Mouse (Mus musculus) intestine, embryonic 16.5 days (tissue): ENCODE data around the gene Klk1b16. TPM values are rescaled to one million over a fixed set of nuclear protein-coding genes. Genes with fewer than 3 reads are reported as not detected.
"Not testable (repeated sequence)": the region's sequence is repeated elsewhere in the genome, so short reads cannot be mapped to it uniquely, and the experiment has no call there.

Source experiments
- ATAC-seq: fragments of 200-750 bp; cut with Nextera tagmentation; 2 replicates; pipeline ENCODE4 v1.8.0; 2017; ENCODE audit warnings: moderate TSS enrichment, moderate library complexity
- H3K27ac ChIP-seq: fragments of 300-500 bp; sonication (generic); 2 replicates; pipeline ENCODE4 v1.5.1; 2014; ENCODE audit warnings: mild to moderate bottlenecking, low read length
- H3K27me3 ChIP-seq: fragments of 300-500 bp; sonication (generic); replicated peaks from 2 replicates; pipeline ENCODE4 v1.6.1; 2014; ENCODE audit warnings: low read length, control low read depth, mixed read lengths; ENCODE audit not compliant: control insufficient read depth, insufficient read depth
- H3K36me3 ChIP-seq: fragments of 300-500 bp; sonication (generic); 2 replicates; pipeline ENCODE4 v1.6.1; 2014; ENCODE audit warnings: low read length, control low read depth; ENCODE audit not compliant: control insufficient read depth, insufficient read depth
- H3K4me1 ChIP-seq: fragments of 300-500 bp; sonication (generic); 2 replicates; pipeline ENCODE4 v1.6.1; 2014; ENCODE audit warnings: low read length, control low read depth, mixed read lengths; ENCODE audit not compliant: control insufficient read depth, insufficient read depth
- H3K4me2 ChIP-seq: fragments of 300-500 bp; sonication (generic); 2 replicates; pipeline ENCODE4 v1.6.1; 2014; ENCODE audit warnings: low read depth, low read length, control low read depth
- H3K4me3 ChIP-seq: fragments of 300-500 bp; sonication (generic); 2 replicates; pipeline ENCODE4 v1.5.1; 2014; ENCODE audit warnings: mild to moderate bottlenecking, low read length
- H3K9ac ChIP-seq: fragments of 300-500 bp; sonication (generic); 2 replicates; pipeline ENCODE4 v1.6.1; 2014; ENCODE audit warnings: low read depth, low read length
- H3K9me3 ChIP-seq: fragments of 300-500 bp; sonication (generic); 2 replicates; pipeline ENCODE4 v1.6.1; 2016; ENCODE audit warnings: low read length, control low read depth; ENCODE audit not compliant: control insufficient read depth
- WGBS: fragments of 180-500 bp; shearing (Covaris S2); extraction: QIAGEN DNeasy Blood & Tissue Kit; methylation state at CpG from one replicate; pipeline ENCODE4 v1.1.7; 2014; 5-methylcytosine and 5-hydroxymethylcytosine counted together
- polyA plus RNA-seq: library from polyadenylated mRNA; unstranded; fragments of >200 nt; fragmentation: Nextera tagmentation; extraction: Ambion mirVana; gene quantifications from 2 replicates; pipeline ENCODE4 v1.2.1, GENCODE M21; 2015

Gene Klk1b16
- 0.20 TPM in 1 of 2 replicates, not detected in the other for polyA plus RNA-seq

- H3K4me3 ChIP-seq, result no peak within 1 kb of the TSS
- no peak for ATAC-seq
- no peaks in the 10 kb centered on the region for H3K9me3 ChIP-seq
- 92% methylated on average over 3 of the region's 3 CpGs for WGBS
- H3K9ac ChIP-seq, result no peak within 1 kb of the TSS
- no peaks in the 10 kb centered on the region for H3K36me3 ChIP-seq
- H3K27me3 ChIP-seq, result no peaks in the 10 kb centered on the region
- no peaks in the 10 kb centered on the region for H3K4me1 ChIP-seq
- no peak within 1 kb of the TSS for H3K27ac ChIP-seq
- H3K4me2 ChIP-seq, result no peak within 1 kb of the TSS
Measured at GRCm38 (mm10) chr7:44136467-44136866, at the start of gene Klk1b16. Gene Klk1b16 (plus strand): TSS chr7:44136767.

GRCm38 (mm10) chr7:44096111-44096510, 40.5 kb upstream of the Klk1b16 start:
- Histone ChIP-seq H3K4me2 (no peak overlapping the region), H3K4me1 (no peaks in the 10 kb centered on the region), H3K4me3 (no peak overlapping the region), H3K27me3 (no peaks in the 10 kb centered on the region), H3K9me3 (no peaks in the 10 kb centered on the region), H3K9ac (no peak overlapping the region), H3K27ac (no peak overlapping the region), H3K36me3 (no peaks in the 10 kb centered on the region)
- whole genome bisulfite sequencing, result 95% methylated on average over 1 of the region's 1 CpGs
- ATAC-seq, result no peak

- H3K4me3 ChIP-seq, H3K9me3 ChIP-seq, H3K9ac ChIP-seq, H3K4me2 ChIP-seq, H3K27me3 ChIP-seq, H3K36me3 ChIP-seq, ATAC-seq, H3K4me1 ChIP-seq, H3K27ac ChIP-seq: not testable (repeated sequence)
- WGBS, result 72% methylated on average over 3 of the region's 3 CpGs
Measured at GRCm38 (mm10) chr7:44102028-44102427, 34.5 kb upstream of the Klk1b16 start, which contains the start of gene Klk1b21. Gene Klk1b21 (plus strand): TSS chr7:44102328.

DNA sequence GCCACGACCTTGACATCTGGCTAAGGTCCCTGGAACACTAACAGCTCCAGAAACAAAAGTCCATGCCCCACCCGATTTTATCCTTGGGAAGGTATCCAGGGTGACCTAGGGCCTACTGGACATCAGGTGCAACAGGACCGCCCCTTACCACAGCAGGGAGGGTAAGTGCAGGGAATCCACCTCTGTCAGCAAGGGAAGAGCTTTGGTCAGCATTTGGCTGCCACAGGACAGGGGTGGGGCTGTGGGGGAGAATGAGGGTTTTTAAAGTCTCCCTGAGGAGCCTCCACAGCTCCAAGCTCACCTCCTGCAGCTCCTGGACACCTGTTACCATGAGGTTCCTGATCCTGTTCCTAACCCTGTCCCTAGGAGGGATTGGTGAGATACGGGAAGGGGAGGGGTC, 24.2 kb upstream of the Klk1b16 start, which contains the start of gene Klk1b22:
Klk1b22 (plus strand) TSS at position 301 of the 400 bp plus-strand sequence.
- Histone ChIP-seq H3K4me2 (no peak within 1 kb of the TSS), H3K9ac (no peak within 1 kb of the TSS), H3K27ac (no peak within 1 kb of the TSS), H3K9me3 (no peaks in the 10 kb centered on the region), H3K4me3 (no peak within 1 kb of the TSS), H3K27me3 (no peaks in the 10 kb centered on the region), H3K36me3 (no peaks in the 10 kb centered on the region), H3K4me1 (no peaks in the 10 kb centered on the region)
- 54% methylated on average over 4 of the region's 4 CpGs for WGBS
- ATAC-seq, result no peak

- Histone ChIP-seq H3K27me3 (no peaks in the 10 kb centered on the region), H3K27ac (no peak overlapping the region)
- 88% methylated on average over 6 of the region's 6 CpGs for WGBS
Measured at GRCm38 (mm10) chr7:44123445-44123844, 13.1 kb upstream of the Klk1b16 start.

DNA sequence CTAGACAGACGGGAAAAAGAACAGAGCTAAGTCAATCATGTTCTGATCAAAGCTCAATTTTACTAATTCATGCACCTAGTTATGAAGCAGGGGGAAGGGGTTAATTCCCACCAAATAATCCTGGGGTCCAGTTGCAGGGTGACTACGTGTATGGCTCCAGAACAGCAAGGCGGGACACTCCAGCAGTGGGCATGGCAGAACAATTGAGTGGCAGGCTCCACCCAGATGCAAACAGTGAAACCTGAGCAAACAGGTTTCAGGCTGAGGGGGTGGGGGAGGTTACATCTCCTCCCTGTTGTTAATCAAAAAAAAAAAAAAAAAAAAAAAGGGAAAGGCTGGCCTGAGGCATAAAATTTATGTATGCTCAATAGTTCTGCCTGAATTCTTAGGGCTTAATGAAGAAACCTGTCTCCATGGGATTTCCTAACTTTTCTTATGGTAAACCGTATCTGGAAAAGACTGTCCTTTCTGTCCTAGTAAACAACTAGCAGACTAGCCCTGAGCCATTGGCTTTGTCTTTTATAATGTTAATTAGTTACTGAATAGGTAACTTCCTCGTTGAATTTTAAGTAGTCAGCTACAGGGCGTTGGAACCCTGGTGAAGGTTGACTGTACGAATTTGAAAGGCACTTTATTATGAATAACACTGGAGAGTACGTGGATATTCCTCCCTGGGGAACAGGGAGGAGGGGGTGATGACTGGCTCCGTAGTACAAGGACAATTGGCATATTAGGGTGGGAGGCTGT, 42.9 kb downstream of the Klk1b16 start:
- Histone ChIP-seq H3K4me1 (no peaks in the 10 kb centered on the region), H3K4me2 (no peak overlapping the region), H3K9ac (no peak overlapping the region), H3K36me3 (no peaks in the 10 kb centered on the region), H3K4me3 (no peak overlapping the region), H3K27ac (no peak overlapping the region), H3K27me3 (no peaks in the 10 kb centered on the region), H3K9me3 (no peaks in the 10 kb centered on the region)
- peak; percentile 68; the same call in 1 of the 2 replicates for ATAC-seq
- 59% methylated on average over 9 of the region's 9 CpGs for WGBS

More at GRCm38 (mm10) chr7:44123445-44123844, 13.1 kb upstream of the Klk1b16 start:
- H3K4me2 ChIP-seq, result no peak overlapping the region
- no peaks in the 10 kb centered on the region for H3K4me1 ChIP-seq
- H3K9me3 ChIP-seq, result no peaks in the 10 kb centered on the region
- no peak for ATAC-seq
- no peak overlapping the region for H3K9ac ChIP-seq
- H3K36me3 ChIP-seq, result no peaks in the 10 kb centered on the region
- H3K4me3 ChIP-seq, result no peak overlapping the region

DNA sequence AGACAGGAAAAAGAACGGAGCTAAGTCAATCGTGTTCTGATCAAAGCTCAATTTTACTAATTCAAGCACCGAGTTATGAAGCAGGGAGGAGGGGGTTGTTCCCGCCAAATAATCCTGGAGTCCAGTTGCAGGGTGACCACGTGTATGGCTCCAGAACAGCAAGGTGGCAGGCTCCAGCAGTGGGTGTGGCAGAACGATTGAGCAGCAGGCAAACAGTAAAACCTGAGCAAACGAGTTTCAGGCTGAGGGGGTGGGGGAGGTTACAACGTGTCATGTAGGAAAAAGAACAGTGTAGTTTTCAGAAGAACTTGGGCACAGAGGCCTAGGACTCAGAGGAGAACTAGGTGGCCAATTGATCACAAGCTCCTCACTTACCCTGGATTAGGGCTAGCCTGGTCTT, 49.9 kb downstream of the Klk1b16 start:
- H3K9me3 ChIP-seq, H3K9ac ChIP-seq, H3K27ac ChIP-seq, H3K4me1 ChIP-seq, H3K27me3 ChIP-seq, H3K36me3 ChIP-seq, H3K4me2 ChIP-seq, H3K4me3 ChIP-seq: not testable (repeated sequence)
- ATAC-seq, result peak; percentile 50; the same call in 1 of the 2 replicates
- WGBS, result 54% methylated on average over 8 of the region's 8 CpGs

GRCm38 (mm10) chr7:44187936-44188335, 51.4 kb downstream of the Klk1b16 start, which contains the start of gene Klk1b24:
Gene Klk1b24 (plus strand): TSS chr7:44188236.
- H3K9me3 ChIP-seq, H3K27me3 ChIP-seq, H3K4me2 ChIP-seq, H3K4me1 ChIP-seq, H3K36me3 ChIP-seq, ATAC-seq, H3K9ac ChIP-seq, H3K4me3 ChIP-seq, H3K27ac ChIP-seq: not testable (repeated sequence)
